Mouse (Mus musculus): ENCODE data around the gene Dennd2a. TPM values are rescaled to one million over a fixed set of nuclear protein-coding genes. Genes with fewer than 3 reads are reported as not detected.
"Not testable (repeated sequence)": the region's sequence is repeated elsewhere in the genome, so short reads cannot be mapped to it uniquely, and the experiment has no call there.

The Dennd2a gene
- total RNA-seq, 1 experiment from 2014 or later: 11.7 TPM

- peak; percentile 83 for DNase-seq
Measured at GRCm38 (mm10) chr6:39419851-39420721, 137.6 kb downstream of the Dennd2a start, which contains the start of gene Mkrn1. Gene Mkrn1 (minus strand): TSS chr6:39420462.

GRCm38 (mm10) chr6:39419386-39419850 lies 138.2 kb downstream of the Dennd2a start:
- no peak for DNase-seq

GRCm38 (mm10) chr6:39416654-39417053 lies 141.0 kb downstream of the Dennd2a start:
- not testable (repeated sequence) for DNase-seq

GRCm38 (mm10) chr6:39415762-39416161 lies 141.9 kb downstream of the Dennd2a start:
- DNase-seq: peak; percentile 86

GRCm38 (mm10) chr6:39414106-39414505 lies 143.6 kb downstream of the Dennd2a start:
- no peak for DNase-seq

Other genes with a start within 250 kb of the Dennd2a start
- gene Slc37a3, start 180.2 kb downstream of the Dennd2a start, total RNA-seq (2021): 32.3 and 36.5 TPM in 2 replicates
- gene Rab19, start 176.7 kb downstream of the Dennd2a start, total RNA-seq (2021): 0.48 and 1.4 TPM in 2 replicates
- 94.2 and 101 TPM in 2 replicates for gene Mkrn1, start 137.4 kb downstream of the Dennd2a start, total RNA-seq (2021)
- gene Adck2, start 16.0 kb upstream of the Dennd2a start, total RNA-seq (2021): 23.5 and 28.0 TPM in 2 replicates
- gene Gm42420, start 27.9 kb upstream of the Dennd2a start, total RNA-seq (2021): 1.5 and 1.8 TPM in 2 replicates
- gene Ndufb2, start 34.7 kb upstream of the Dennd2a start, total RNA-seq (2021): 288 and 312 TPM in 2 replicates
- gene Braf, start 167.6 kb upstream of the Dennd2a start, total RNA-seq (2021): 30.9 and 35.4 TPM in 2 replicates